Mouse (Mus musculus) MEL (cell line): ENCODE data around the gene Arrdc1. TPM values are rescaled to one million over a fixed set of nuclear protein-coding genes. Genes with fewer than 3 reads are reported as not detected.

ENCODE experiments used
- DNase-seq: peaks from one replicate; pipeline ENCODE4 v3.0.0; 2011; ENCODE audit warnings: low read depth, low spot score
- H3K27ac ChIP-seq: 2 replicates; pipeline ENCODE4 v1.5.1; 2012; ENCODE audit warnings: low read depth, mild to moderate bottlenecking, control low read depth, low read length, moderate library complexity; ENCODE audit not compliant: control insufficient read depth
- H3K27me3 ChIP-seq, 2 experiments: fragments of 150-350 bp in 1 of 2; sonication (generic) in 1 of 2; 2 replicates each; pipeline ENCODE4 v1.6.1; 2012; ENCODE audit warnings: low read length in 2 of 2, mild to moderate bottlenecking in 2 of 2, improper control_type of control experiment in 1 of 2, moderate library complexity in 1 of 2; ENCODE audit not compliant: insufficient read depth in 2 of 2, control insufficient read depth in 1 of 2
- H3K36me3 ChIP-seq, 2 experiments: 2 replicates each; pipeline ENCODE4 v1.6.1; 2012 to 2014; ENCODE audit warnings: low read length in 2 of 2, improper control_type of control experiment in 1 of 2, inconsistent platforms in 1 of 2, mild to moderate bottlenecking in 1 of 2; ENCODE audit not compliant: insufficient read depth in 2 of 2, control insufficient read depth in 1 of 2
- H3K4me1 ChIP-seq, 2 experiments: fragments of 150-350 bp in 1 of 2; sonication (generic) in 1 of 2; 2 replicates each; pipeline ENCODE4 v1.6.1; 2012; ENCODE audit warnings: low read length in 2 of 2, improper control_type of control experiment in 1 of 2, mild to moderate bottlenecking in 1 of 2; ENCODE audit not compliant: insufficient read depth in 2 of 2, control insufficient read depth in 1 of 2
- H3K4me3 ChIP-seq, 2 experiments: fragments of 150-350 bp in 1 of 2; sonication (generic) in 1 of 2; 2 replicates each; pipeline ENCODE4 v1.5.1; 2012; ENCODE audit warnings: low read depth in 2 of 2, low read length in 2 of 2, mild to moderate bottlenecking in 2 of 2, moderate library complexity in 2 of 2, control low read depth in 1 of 2, improper control_type of control experiment in 1 of 2; ENCODE audit not compliant: control insufficient read depth in 1 of 2, insufficient read depth in 1 of 2
- H3K79me2 ChIP-seq: 2 replicates; pipeline ENCODE4 v1.6.1; 2012; ENCODE audit warnings: mild to moderate bottlenecking, low read length, moderate library complexity; ENCODE audit not compliant: control insufficient read depth, poor library complexity, insufficient read depth
- H3K9ac ChIP-seq: 2 replicates; pipeline ENCODE4 v1.6.1; 2012; ENCODE audit warnings: low read depth, mild to moderate bottlenecking, control low read depth, low read length, moderate library complexity; ENCODE audit not compliant: control insufficient read depth, poor library complexity, severe bottlenecking
- H3K9me3 ChIP-seq: fragments of 150-350 bp; sonication (generic); replicated peaks from 2 replicates; pipeline ENCODE4 v1.6.1; 2012; ENCODE audit warnings: mild to moderate bottlenecking, low read length, improper control_type of control experiment, moderate library complexity; ENCODE audit not compliant: insufficient read depth
- BHLHE40 ChIP-seq: IDR thresholded peaks from 2 replicates; pipeline ENCODE4 v1.6.1; 2012; ENCODE audit warnings: low read depth, mild to moderate bottlenecking, inconsistent platforms, low read length, improper control_type of control experiment, borderline replicate concordance
- CTCF ChIP-seq, 3 experiments: IDR thresholded peaks in 2 of 3; conservative IDR thresholded peaks in 1 of 3; 2 replicates each; pipeline ENCODE4 v1.5.1; 2011 to 2012; ENCODE audit warnings: low read length in 3 of 3, low read depth in 2 of 3, mild to moderate bottlenecking in 2 of 3, improper control_type of control experiment in 1 of 3, inconsistent platforms in 1 of 3, mixed read lengths in 1 of 3, moderate library complexity in 1 of 3; ENCODE audit not compliant: control insufficient read depth in 1 of 3, insufficient read depth in 1 of 3, poor library complexity in 1 of 3, severe bottlenecking in 1 of 3
- E2F4 ChIP-seq: IDR thresholded peaks from 2 replicates; pipeline ENCODE4 v1.6.1; 2011; ENCODE audit warnings: low read depth, low read length, improper control_type of control experiment, borderline replicate concordance
- EP300 ChIP-seq, 2 experiments: IDR thresholded peaks; 2 replicates each; pipeline ENCODE4 v1.6.1; 2011; ENCODE audit warnings: improper control_type of control experiment in 2 of 2, low read length in 2 of 2, low read depth in 1 of 2, mild to moderate bottlenecking in 1 of 2
- ETS1 ChIP-seq: IDR thresholded peaks from 2 replicates; pipeline ENCODE4 v1.6.1; 2012; ENCODE audit warnings: low read depth, mild to moderate bottlenecking, inconsistent platforms, low read length, improper control_type of control experiment, moderate library complexity
- HCFC1 ChIP-seq: IDR thresholded peaks from 2 replicates; pipeline ENCODE4 v1.6.1; 2012; ENCODE audit warnings: low read depth, mild to moderate bottlenecking, inconsistent platforms, low read length, improper control_type of control experiment, moderate library complexity
- MAFK ChIP-seq: IDR thresholded peaks from 2 replicates; pipeline ENCODE4 v1.6.1; 2011; ENCODE audit warnings: low read depth, mild to moderate bottlenecking, low read length, improper control_type of control experiment, borderline replicate concordance
- MAX ChIP-seq: IDR thresholded peaks from 2 replicates; pipeline ENCODE4 v1.6.1; 2011; ENCODE audit warnings: low read length, improper control_type of control experiment
- MAZ ChIP-seq: IDR thresholded peaks from 2 replicates; pipeline ENCODE4 v1.6.1; 2012; ENCODE audit warnings: low read depth, mild to moderate bottlenecking, inconsistent platforms, low read length, improper control_type of control experiment
- MXI1 ChIP-seq: IDR thresholded peaks from 2 replicates; pipeline ENCODE4 v1.6.1; 2011; ENCODE audit warnings: mild to moderate bottlenecking, low read depth, low read length, improper control_type of control experiment
- MYB ChIP-seq: IDR thresholded peaks from 2 replicates; pipeline ENCODE4 v1.6.1; 2011; ENCODE audit warnings: mild to moderate bottlenecking, low read depth, low read length, improper control_type of control experiment
- MYC ChIP-seq: IDR thresholded peaks from 2 replicates; pipeline ENCODE4 v1.6.1; 2011; ENCODE audit warnings: low read depth, mild to moderate bottlenecking, low read length, improper control_type of control experiment, moderate library complexity
- POLR2AphosphoS2 ChIP-seq: IDR thresholded peaks from 2 replicates; pipeline ENCODE4 v1.6.1; 2011; ENCODE audit warnings: low read length, improper control_type of control experiment
- RAD21 ChIP-seq: IDR thresholded peaks from 2 replicates; pipeline ENCODE4 v1.6.1; 2011; ENCODE audit warnings: mild to moderate bottlenecking, low read depth, low read length, improper control_type of control experiment
- SIN3A ChIP-seq: IDR thresholded peaks from 2 replicates; pipeline ENCODE4 v1.6.1; 2012; ENCODE audit warnings: low read length, improper control_type of control experiment, inconsistent platforms
- TBP ChIP-seq: IDR thresholded peaks from 2 replicates; pipeline ENCODE4 v1.8.0; 2011; ENCODE audit warnings: low read depth, low read length, improper control_type of control experiment
- TCF12 ChIP-seq: IDR thresholded peaks from 2 replicates; pipeline ENCODE4 v1.6.1; 2014; ENCODE audit warnings: low read depth, mild to moderate bottlenecking, inconsistent platforms, low read length, improper control_type of control experiment, moderate library complexity
- UBTF ChIP-seq: IDR thresholded peaks from 2 replicates; pipeline ENCODE4 v1.6.1; 2012; ENCODE audit warnings: low read depth, mild to moderate bottlenecking, inconsistent platforms, low read length, improper control_type of control experiment, moderate library complexity, borderline replicate concordance; ENCODE audit not compliant: insufficient read depth
- USF1 ChIP-seq: IDR thresholded peaks from 2 replicates; pipeline ENCODE4 v1.6.1; 2014; ENCODE audit warnings: low read depth, mild to moderate bottlenecking, inconsistent platforms, low read length, improper control_type of control experiment, moderate library complexity
- ZC3H11A ChIP-seq: IDR thresholded peaks from 2 replicates; pipeline ENCODE4 v1.6.1; 2012; ENCODE audit warnings: low read depth, mild to moderate bottlenecking, inconsistent platforms, low read length, improper control_type of control experiment
- ZNF384 ChIP-seq: IDR thresholded peaks from 2 replicates; pipeline ENCODE4 v1.6.1; 2012; ENCODE audit warnings: low read depth, mild to moderate bottlenecking, inconsistent platforms, low read length, improper control_type of control experiment
- polyA plus RNA-seq, 2 experiments: library from polyadenylated mRNA; stranded (reverse) in 1 of 2; unstranded in 1 of 2; fragments of >175 nt in 1 of 2; fragments of >200 nt in 1 of 2; gene quantifications; 2 replicates each; pipeline versions ENCODE4 v1.2.1 to v1.2.4; 2012; ENCODE audit warnings: low replicate concordance in 2 of 2, low read depth in 1 of 2; ENCODE audit not compliant: insufficient read length in 2 of 2, insufficient read depth in 1 of 2, missing spikeins in 1 of 2
- total RNA-seq: library from RNA; depleted of rRNA; stranded (reverse); fragments of 300-350 nt; gene quantifications from 2 replicates; pipeline ENCODE4 v1.2.3, GENCODE M21; 2012

Gene Arrdc1
- total and polyA plus RNA-seq, 3 experiments = 20.2 to 49.0 TPM; not detected in 1

DNA sequence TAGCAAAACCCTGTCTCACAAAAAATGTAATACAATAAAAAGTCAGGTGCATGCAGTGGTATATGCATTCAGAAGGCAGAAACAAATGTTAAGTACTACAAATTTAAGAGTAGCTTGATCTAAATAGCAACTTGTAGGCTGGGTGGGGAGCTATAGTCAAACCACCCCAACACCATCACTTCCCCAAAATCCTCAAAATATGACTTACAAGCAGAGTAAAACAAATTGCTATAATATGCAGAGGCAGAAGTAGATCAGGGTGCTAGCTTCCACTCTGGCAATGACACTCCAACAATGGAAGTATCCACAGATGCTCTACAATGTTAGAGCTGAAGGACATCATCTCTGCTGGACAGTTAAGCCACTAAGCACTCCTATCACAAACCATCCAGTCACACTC, 22.5 kb downstream of the Arrdc1 start:
- no peaks in the 10 kb centered on the region for H3K9me3 ChIP-seq
- H3K27me3 ChIP-seq = no peaks in the 10 kb centered on the region
- no peak overlapping the region for H3K4me3 ChIP-seq
- peaks cover 5 to 23% of the 10 kb centered on the region in 2 experiments; a peak in 3 of 4 replicates for H3K36me3 ChIP-seq
- no peak for TF ChIP-seq SIN3A
- no peak for TF ChIP-seq MYB
- no peak for TF ChIP-seq ETS1
- TF ChIP-seq, all 39 proteins: peak for 0
- peaks cover 45% of the 10 kb centered on the region for H3K79me2 ChIP-seq
- no peak overlapping the region for H3K9ac ChIP-seq
- H3K27ac ChIP-seq = no peak overlapping the region
- peak; percentile 51 for DNase-seq
- H3K4me1 ChIP-seq = peaks cover 5 to 10% of the 10 kb centered on the region in 2 experiments; a peak in 3 of 4 replicates

DNA sequence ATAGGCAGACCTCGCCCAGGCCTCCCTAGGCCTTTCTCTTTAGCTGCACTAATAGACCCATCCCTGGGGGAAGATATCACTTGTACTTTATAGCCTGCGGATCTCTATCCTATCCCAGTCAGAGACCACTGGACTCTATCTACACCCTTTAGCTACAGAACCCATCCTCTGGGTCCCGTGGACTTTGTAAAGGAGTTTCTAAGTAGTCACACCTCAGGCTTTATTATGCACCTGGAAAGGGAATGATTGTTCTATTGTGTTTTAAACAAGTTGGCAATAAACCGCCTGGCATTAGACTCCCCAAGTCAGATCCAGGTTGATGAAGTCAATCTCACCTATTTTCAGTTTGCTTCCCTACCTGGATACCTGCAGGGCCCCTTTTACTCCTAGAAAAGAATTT, 22.9 kb downstream of the Arrdc1 start:
- no peaks in the 10 kb centered on the region for H3K27me3 ChIP-seq
- no peak overlapping the region for H3K9ac ChIP-seq
- no peaks in the 10 kb centered on the region for H3K9me3 ChIP-seq
- H3K4me3 ChIP-seq = no peak overlapping the region
- no peak overlapping the region for H3K27ac ChIP-seq
- peaks cover 5 to 19% of the 10 kb centered on the region in 2 experiments; a peak in 3 of 4 replicates for H3K36me3 ChIP-seq
- no peak for DNase-seq
- peaks cover 5 to 9% of the 10 kb centered on the region in 2 experiments; a peak in 3 of 4 replicates for H3K4me1 ChIP-seq
- H3K79me2 ChIP-seq = peaks cover 41% of the 10 kb centered on the region
- TF ChIP-seq MAZ = no peak
- TF ChIP-seq POLR2AphosphoS2 = no peak
- TF ChIP-seq TCF12 = no peak
- no peak for TF ChIP-seq EP300 (IDR thresholded peaks at IDR 0.05; ENCODE audit: low read depth in 1 of 2, low read length in 2 of 2)
- TF ChIP-seq TBP = no peak
- TF ChIP-seq E2F4 = no peak
- no peak for TF ChIP-seq UBTF
- no peak for TF ChIP-seq CTCF (IDR thresholded peaks at IDR 0.05 in 2 of 3, conservative IDR thresholded peaks at IDR 0.05 in 1 of 3; ENCODE audit: control insufficient read depth in 1 of 3, insufficient read depth in 1 of 3, low read depth in 2 of 3, low read length in 3 of 3, poor library complexity in 1 of 3, severe bottlenecking in 1 of 3)
- TF ChIP-seq BHLHE40 = no peak
- no peak for TF ChIP-seq MAX
- TF ChIP-seq ZC3H11A = no peak

DNA sequence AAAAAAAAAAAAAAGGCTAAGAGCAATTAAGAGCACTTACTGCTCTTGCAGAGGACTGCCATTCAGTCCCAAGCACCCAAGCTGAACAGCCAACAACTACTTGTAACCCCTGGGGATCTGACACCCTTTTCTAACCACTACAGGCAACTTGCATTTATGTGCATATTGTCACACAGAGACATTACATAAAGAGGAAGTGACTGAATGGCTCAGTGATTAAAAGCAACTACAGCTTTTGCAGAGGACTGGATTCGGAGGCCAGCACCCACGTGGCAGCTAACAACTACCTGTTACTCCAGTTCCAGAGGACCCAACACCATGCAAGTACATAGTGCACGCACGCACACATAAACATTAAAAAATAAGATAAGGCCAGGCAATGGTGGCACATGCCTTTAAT, 24.6 kb downstream of the Arrdc1 start:
- H3K79me2 ChIP-seq = peaks cover 34% of the 10 kb centered on the region
- no peak overlapping the region for H3K4me3 ChIP-seq
- H3K27me3 ChIP-seq = no peaks in the 10 kb centered on the region
- peak overlapping the region; percentile 8; the same call in 1 of the 2 replicates for H3K27ac ChIP-seq
- peak overlapping the region; percentile 33; the same call in 1 of the 2 replicates for H3K9ac ChIP-seq
- H3K9me3 ChIP-seq = no peaks in the 10 kb centered on the region
- TF ChIP-seq HCFC1 (0 out of 2 replicates have a peak, but pooled peaks have one; percentile 25), MAZ (no peak), MAX (peak; percentile 94), MYC (peak; percentile 97), USF1 (peak; percentile 75), RAD21 (no peak), SIN3A (peak; percentile 85), TBP (peak; percentile 74), EP300 (IDR thresholded peaks at IDR 0.05; ENCODE audit: low read depth in 1 of 2, low read length in 2 of 2) (peak; percentile 20 to 49; a peak in 2 of 4 replicates), ZNF384 (peak; percentile 23; the same call in 1 of the 2 replicates), MXI1 (peak; percentile 98), MAFK (no peak)
- peaks cover 5 to 28% of the 10 kb centered on the region in 2 experiments; a peak in 2 of 4 replicates for H3K36me3 ChIP-seq
- H3K4me1 ChIP-seq = peaks cover 10 to 20% of the 10 kb centered on the region in 2 experiments
- peak; percentile 87 for DNase-seq
